Mouse (Mus musculus) midbrain, postnatal 0 days (tissue): ENCODE data around the gene Kpna1. TPM values are rescaled to one million over a fixed set of nuclear protein-coding genes. Genes with fewer than 3 reads are reported as not detected.

Experiments used
- ATAC-seq: fragments of 200-750 bp; cut with Nextera tagmentation; 2 replicates; pipeline ENCODE4 v1.8.0; 2017; ENCODE audit warnings: moderate number of reproducible peaks, mild to moderate bottlenecking, moderate TSS enrichment, moderate library complexity; ENCODE audit not compliant: low FRiP score
- DNase-seq: peaks from one replicate; pipeline ENCODE4 v3.0.0-alpha.2; 2015; ENCODE audit warnings: low spot score
- H3K27ac ChIP-seq: fragments of 300-500 bp; sonication (generic); 2 replicates; pipeline ENCODE4 v1.5.1; 2014; ENCODE audit warnings: low read depth, mild to moderate bottlenecking, low read length, mixed read lengths
- H3K27me3 ChIP-seq: fragments of 300-500 bp; sonication (generic); 2 replicates; pipeline ENCODE4 v1.6.1; 2014; ENCODE audit warnings: low read length, control low read depth, mixed read lengths; ENCODE audit not compliant: insufficient read depth
- H3K36me3 ChIP-seq: fragments of 300-500 bp; sonication (generic); 2 replicates; pipeline ENCODE4 v1.6.1; 2014; ENCODE audit warnings: low read length, control low read depth, mixed read lengths; ENCODE audit not compliant: insufficient read depth
- H3K4me1 ChIP-seq: fragments of 300-500 bp; sonication (generic); 2 replicates; pipeline ENCODE4 v1.6.1; 2014; ENCODE audit warnings: mild to moderate bottlenecking, control low read depth, antibody characterized with exemption, low read length, mixed read lengths; ENCODE audit not compliant: insufficient read depth
- H3K4me2 ChIP-seq: fragments of 300-500 bp; sonication (generic); 2 replicates; pipeline ENCODE4 v1.6.1; 2014; ENCODE audit warnings: low read depth, mild to moderate bottlenecking, low read length, mixed read lengths; ENCODE audit not compliant: poor library complexity, severe bottlenecking
- H3K4me3 ChIP-seq: fragments of 300-500 bp; sonication (generic); 2 replicates; pipeline ENCODE4 v1.5.1; 2014; ENCODE audit warnings: low read depth, mild to moderate bottlenecking, low read length, moderate library complexity
- H3K9ac ChIP-seq: fragments of 300-500 bp; sonication (generic); replicated peaks from 2 replicates; pipeline ENCODE4 v1.6.1; 2014; ENCODE audit warnings: mild to moderate bottlenecking, low read length, moderate library complexity, mixed read lengths; ENCODE audit not compliant: poor library complexity, severe bottlenecking
- H3K9me3 ChIP-seq: fragments of 300-500 bp; sonication (generic); 2 replicates; pipeline ENCODE4 v1.6.1; 2016; ENCODE audit warnings: low read length, control low read depth
- CTCF ChIP-seq: IDR thresholded peaks from 2 replicates; pipeline ENCODE4 v1.5.1; 2016; ENCODE audit warnings: antibody characterized with exemption, mild to moderate bottlenecking
- WGBS: fragments of 180-500 bp; shearing (Covaris S2); extraction: QIAGEN DNeasy Blood & Tissue Kit; methylation state at CpG from one replicate; pipeline ENCODE4 v1.1.7; 2014; 5-methylcytosine and 5-hydroxymethylcytosine counted together
- polyA plus RNA-seq: library from polyadenylated mRNA; unstranded; fragments of >200 nt; fragmentation: Nextera tagmentation; extraction: Ambion mirVana; gene quantifications from 2 replicates; pipeline ENCODE4 v1.2.1, GENCODE M21; 2015
- total RNA-seq: library from RNA; depleted of rRNA; stranded (reverse); fragments of >200 nt; gene quantifications from 2 replicates; pipeline ENCODE4 v1.2.3, GENCODE M21; 2014; rRNA removed

Kpna1 gene
- total and polyA plus RNA-seq, 2 experiments from 2014 or later = 61.6 to 68.5 TPM

GRCm38 (mm10) chr16:36079916-36080315, 101.4 kb downstream of the Kpna1 start:
- ATAC-seq (no peak), DNase-seq (no peak)
- 97% methylated on average over 3 of the region's 3 CpGs for WGBS

More at GRCm38 (mm10) chr16:36079916-36080315, 101.4 kb downstream of the Kpna1 start:
- Histone ChIP-seq H3K4me2 (no peak overlapping the region), H3K4me3 (no peak overlapping the region), H3K27me3 (no peaks in the 10 kb centered on the region), H3K9ac (no peak overlapping the region), H3K36me3 (peaks cover 4% of the 10 kb centered on the region; the same call in 1 of the 2 replicates), H3K27ac (no peak overlapping the region), H3K4me1 (no peaks in the 10 kb centered on the region), H3K9me3 (no peaks in the 10 kb centered on the region)
- TF ChIP-seq CTCF = no peak

Other genes starting within 250 kb of the Kpna1 start
- gene Dirc2, start 209.4 kb upstream of the Kpna1 start, total RNA-seq = 84.3 and 87.8 TPM in 2 replicates
- gene Dirc2, start 209.4 kb upstream of the Kpna1 start, polyA plus RNA-seq = 31.1 and 35.2 TPM in 2 replicates
- 5.2 and 5.3 TPM in 2 replicates for gene Hspbap1, start 208.4 kb upstream of the Kpna1 start, total RNA-seq
- 4.7 and 5.0 TPM in 2 replicates for gene Hspbap1, start 208.4 kb upstream of the Kpna1 start, polyA plus RNA-seq
- gene Parp14, start 107.2 kb upstream of the Kpna1 start, total RNA-seq = 0.85 and 1.2 TPM in 2 replicates
- 0.22 and 0.27 TPM in 2 replicates for gene Parp14, start 107.2 kb upstream of the Kpna1 start, polyA plus RNA-seq
- gene Parp9, start 40.3 kb upstream of the Kpna1 start, total RNA-seq = 3.0 and 4.3 TPM in 2 replicates
- 1.9 and 3.3 TPM in 2 replicates for gene Parp9, start 40.3 kb upstream of the Kpna1 start, polyA plus RNA-seq
- 1.9 and 2.3 TPM in 2 replicates for gene Dtx3l, start 39.6 kb upstream of the Kpna1 start, total RNA-seq
- 0.93 and 1.2 TPM in 2 replicates for gene Dtx3l, start 39.6 kb upstream of the Kpna1 start, polyA plus RNA-seq
- 5.8 and 9.3 TPM in 2 replicates for gene Wdr5b, start 62.4 kb downstream of the Kpna1 start, total RNA-seq
- 6.1 and 6.6 TPM in 2 replicates for gene Wdr5b, start 62.4 kb downstream of the Kpna1 start, polyA plus RNA-seq
- 9.2 and 25.0 TPM in 2 replicates for gene Fam162a, start 92.8 kb downstream of the Kpna1 start, total RNA-seq
- 117 and 123 TPM in 2 replicates for gene Fam162a, start 92.8 kb downstream of the Kpna1 start, polyA plus RNA-seq
- gene Ccdc58, start 92.9 kb downstream of the Kpna1 start, total RNA-seq = 8.2 and 14.3 TPM in 2 replicates
- 22.9 and 26.6 TPM in 2 replicates for gene Ccdc58, start 92.9 kb downstream of the Kpna1 start, polyA plus RNA-seq
- 0.22 TPM in 1 of 2 replicates, not detected in the other for gene Csta1, start 152.5 kb downstream of the Kpna1 start, total RNA-seq
- gene Csta1, start 152.5 kb downstream of the Kpna1 start, polyA plus RNA-seq = not detected in 2 replicates
- not detected in 2 replicates for gene Stfa2l1, start 178.1 kb downstream of the Kpna1 start, total RNA-seq
- 0.58 TPM in 1 of 2 replicates, not detected in the other for gene Stfa2l1, start 178.1 kb downstream of the Kpna1 start, polyA plus RNA-seq
- gene Gm5483, start 205.5 kb downstream of the Kpna1 start, total RNA-seq = not detected in 2 replicates
- gene Gm5483, start 205.5 kb downstream of the Kpna1 start, polyA plus RNA-seq = 0.48 and 1.0 TPM in 2 replicates
- gene Gm5416, start 231.7 kb downstream of the Kpna1 start, total RNA-seq = not detected in 2 replicates
- gene Gm5416, start 231.7 kb downstream of the Kpna1 start, polyA plus RNA-seq = not detected in 2 replicates
- gene 2010005H15Rik, start 242.7 kb downstream of the Kpna1 start, total RNA-seq = not detected in 2 replicates
- not detected in 2 replicates for gene 2010005H15Rik, start 242.7 kb downstream of the Kpna1 start, polyA plus RNA-seq